Mouse (Mus musculus): ENCODE measurements around the gene Apobr. TPM values are rescaled to one million over a fixed set of nuclear protein-coding genes. Genes with fewer than 3 reads are reported as not detected.
A peak's percentile ranks its signal among the peaks of the same experiment; 100 is the strongest.

The Apobr gene
- polyA plus RNA-seq, 1 experiment from 2014 or later, result 0.70 TPM

DNA sequence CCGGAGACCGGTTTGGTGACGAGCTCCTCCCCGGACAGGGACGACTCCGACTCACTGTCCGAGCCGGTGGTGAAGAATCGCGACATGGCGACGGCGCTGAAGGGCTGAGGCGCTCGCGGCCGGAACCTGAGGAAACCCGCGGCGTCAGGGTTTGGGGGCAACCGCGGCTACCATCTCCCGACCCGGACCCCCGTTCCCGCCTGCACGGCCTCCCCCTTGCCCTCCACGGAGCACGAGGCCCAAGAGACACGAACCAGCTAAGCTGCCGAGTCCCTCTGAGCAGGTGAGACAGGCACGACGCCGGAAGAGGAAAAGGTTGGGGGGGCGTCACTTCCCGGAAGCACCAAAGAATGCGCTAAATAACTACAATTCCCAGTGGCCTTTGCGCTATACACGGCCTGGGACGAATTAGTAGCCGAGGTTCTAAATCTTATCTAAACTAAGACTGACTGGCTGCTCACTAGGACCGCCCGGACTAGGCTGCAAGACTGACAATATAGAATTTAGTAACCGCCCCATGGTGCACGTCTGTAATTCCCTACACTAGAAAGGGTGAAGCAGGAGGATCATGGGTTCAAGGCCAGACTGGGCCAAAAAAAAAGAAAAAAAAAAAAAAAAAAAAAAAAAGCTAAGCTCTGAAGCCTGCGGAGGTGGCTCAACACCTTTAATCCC, 18.5 kb upstream of the Apobr start, which contains the start of gene Eif3c:
Eif3c (minus strand) TSS at position 318 of the 672 bp plus-strand sequence.
- under 1% methylated on average over 46 of the region's 46 CpGs for WGBS
- H3K4me3 ChIP-seq (ENCODE audit: low read depth, low read length), result peak within 1 kb of the TSS; percentile 96
- H3K4me1 ChIP-seq (ENCODE audit: control insufficient read depth, insufficient read depth, low read length), result peaks cover 7% of the 10 kb centered on the region
- no peaks in the 10 kb centered on the region for H3K27me3 ChIP-seq (ENCODE audit: control insufficient read depth, insufficient read depth, low read length)
- H3K4me2 ChIP-seq (ENCODE audit: low read depth, low read length), result peak within 1 kb of the TSS; percentile 74
- peaks cover 31% of the 10 kb centered on the region for H3K36me3 ChIP-seq (ENCODE audit: control insufficient read depth, insufficient read depth, low read length)
- H3K9ac ChIP-seq (replicated peaks; ENCODE audit: low read depth, low read length), result peak within 1 kb of the TSS; percentile 81
- H3K27ac ChIP-seq (ENCODE audit: low read depth, low read length), result peak within 1 kb of the TSS; percentile 62
- H3K9me3 ChIP-seq (ENCODE audit: control insufficient read depth, low read length), result no peaks in the 10 kb centered on the region
- peak; percentile 98 for ATAC-seq (ENCODE audit: low read depth)

- Histone ChIP-seq H3K4me2 (ENCODE audit: low read depth, low read length) (no peak overlapping the region), H3K36me3 (ENCODE audit: control insufficient read depth, insufficient read depth, low read length) (no peaks in the 10 kb centered on the region), H3K4me3 (ENCODE audit: low read depth, low read length) (no peak overlapping the region), H3K9me3 (ENCODE audit: control insufficient read depth, low read length) (no peaks in the 10 kb centered on the region), H3K27ac (ENCODE audit: low read depth, low read length) (no peak overlapping the region), H3K27me3 (ENCODE audit: control insufficient read depth, insufficient read depth, low read length) (no peaks in the 10 kb centered on the region), H3K9ac (replicated peaks; ENCODE audit: low read depth, low read length) (no peak overlapping the region), H3K4me1 (ENCODE audit: control insufficient read depth, insufficient read depth, low read length) (peaks cover 3% of the 10 kb centered on the region; the same call in 1 of the 2 replicates)
- WGBS, result 50% methylated on average over 8 of the region's 8 CpGs
- ATAC-seq (ENCODE audit: low read depth), result no peak
Measured at GRCm38 (mm10) chr7:126576946-126577345, 7.8 kb upstream of the Apobr start.

GRCm38 (mm10) chr7:126579172-126579571, 5.6 kb upstream of the Apobr start:
- no peaks in the 10 kb centered on the region for H3K27me3 ChIP-seq (ENCODE audit: control insufficient read depth, insufficient read depth, low read length)
- no peak overlapping the region for H3K9ac ChIP-seq (replicated peaks; ENCODE audit: low read depth, low read length)
- H3K4me1 ChIP-seq (ENCODE audit: control insufficient read depth, insufficient read depth, low read length), result peaks cover 3% of the 10 kb centered on the region; the same call in 1 of the 2 replicates
- no peak for ATAC-seq (ENCODE audit: low read depth)
- H3K4me2 ChIP-seq (ENCODE audit: low read depth, low read length), result no peak overlapping the region
- WGBS, result 63% methylated on average over 8 of the region's 8 CpGs
- no peak overlapping the region for H3K4me3 ChIP-seq (ENCODE audit: low read depth, low read length)
- no peak overlapping the region for H3K27ac ChIP-seq (ENCODE audit: low read depth, low read length)
- H3K36me3 ChIP-seq (ENCODE audit: control insufficient read depth, insufficient read depth, low read length), result no peaks in the 10 kb centered on the region
- no peaks in the 10 kb centered on the region for H3K9me3 ChIP-seq (ENCODE audit: control insufficient read depth, low read length)

DNA sequence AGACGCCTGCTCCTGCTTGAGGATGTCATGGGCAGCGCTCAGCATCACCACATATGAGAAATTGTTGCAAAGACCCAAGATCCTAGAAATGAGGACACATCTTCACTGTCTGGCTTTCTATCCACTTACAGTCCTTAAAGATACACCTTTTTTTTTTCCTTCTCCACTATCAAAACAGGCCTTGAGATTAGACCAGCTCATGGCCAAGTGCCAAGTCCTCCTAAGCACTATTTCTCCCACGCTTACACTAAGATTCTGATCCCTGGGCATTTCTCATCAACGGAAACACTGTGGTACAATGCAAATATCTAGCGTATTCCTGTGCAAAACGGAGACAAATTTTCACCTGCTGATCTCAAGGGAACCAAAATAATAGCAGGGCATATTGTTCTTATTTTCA, 3.1 kb upstream of the Apobr start:
- WGBS, result 88% methylated on average over 6 of the region's 6 CpGs
- Histone ChIP-seq H3K4me3 (ENCODE audit: low read depth, low read length) (no peak overlapping the region), H3K9ac (replicated peaks; ENCODE audit: low read depth, low read length) (no peak overlapping the region)

GRCm38 (mm10) chr7:126582759-126583158, 2.0 kb upstream of the Apobr start:
- no peak overlapping the region for H3K27ac ChIP-seq (ENCODE audit: low read depth, low read length)

More for the DNA sequence above, 3.1 kb upstream of the Apobr start:
- no peaks in the 10 kb centered on the region for H3K36me3 ChIP-seq (ENCODE audit: control insufficient read depth, insufficient read depth, low read length)
- H3K9me3 ChIP-seq (ENCODE audit: control insufficient read depth, low read length), result no peaks in the 10 kb centered on the region
- H3K27me3 ChIP-seq (ENCODE audit: control insufficient read depth, insufficient read depth, low read length), result no peaks in the 10 kb centered on the region
- peaks cover 3% of the 10 kb centered on the region; the same call in 1 of the 2 replicates for H3K4me1 ChIP-seq (ENCODE audit: control insufficient read depth, insufficient read depth, low read length)
- 0 out of 2 replicates have a peak overlapping the region, but pooled peaks have one; percentile 12 for H3K4me2 ChIP-seq (ENCODE audit: low read depth, low read length)
- H3K27ac ChIP-seq (ENCODE audit: low read depth, low read length), result no peak overlapping the region
- ATAC-seq (ENCODE audit: low read depth), result no peak

GRCm38 (mm10) chr7:126583251-126583709, 1.5 kb upstream of the Apobr start:
- Histone ChIP-seq H3K9me3 (ENCODE audit: control insufficient read depth, low read length) (no peaks in the 10 kb centered on the region), H3K4me1 (ENCODE audit: control insufficient read depth, insufficient read depth, low read length) (peaks cover 3% of the 10 kb centered on the region; the same call in 1 of the 2 replicates), H3K36me3 (ENCODE audit: control insufficient read depth, insufficient read depth, low read length) (no peaks in the 10 kb centered on the region), H3K27ac (ENCODE audit: low read depth, low read length) (peak overlapping the region; percentile 70; the same call in 1 of the 2 replicates), H3K27me3 (ENCODE audit: control insufficient read depth, insufficient read depth, low read length) (no peaks in the 10 kb centered on the region), H3K4me3 (ENCODE audit: low read depth, low read length) (peak overlapping the region; percentile 51), H3K4me2 (ENCODE audit: low read depth, low read length) (peak overlapping the region; percentile 86), H3K9ac (replicated peaks; ENCODE audit: low read depth, low read length) (peak overlapping the region; percentile 49)
- under 1% methylated on average over 22 of the region's 22 CpGs for WGBS
- peak; percentile 92 for ATAC-seq (ENCODE audit: low read depth)

More at GRCm38 (mm10) chr7:126582759-126583158, 2.0 kb upstream of the Apobr start:
- peak; percentile 77 for ATAC-seq (ENCODE audit: low read depth)
- Histone ChIP-seq H3K4me3 (ENCODE audit: low read depth, low read length) (peak overlapping the region; percentile 51), H3K9me3 (ENCODE audit: control insufficient read depth, low read length) (no peaks in the 10 kb centered on the region), H3K4me2 (ENCODE audit: low read depth, low read length) (peak overlapping the region; percentile 86), H3K4me1 (ENCODE audit: control insufficient read depth, insufficient read depth, low read length) (peaks cover 3% of the 10 kb centered on the region; the same call in 1 of the 2 replicates), H3K9ac (replicated peaks; ENCODE audit: low read depth, low read length) (peak overlapping the region; percentile 49), H3K27me3 (ENCODE audit: control insufficient read depth, insufficient read depth, low read length) (no peaks in the 10 kb centered on the region), H3K36me3 (ENCODE audit: control insufficient read depth, insufficient read depth, low read length) (no peaks in the 10 kb centered on the region)
- WGBS, result 1% methylated on average over 20 of the region's 20 CpGs

- peak overlapping the region; percentile 86 for H3K4me2 ChIP-seq (ENCODE audit: low read depth, low read length)
- H3K9me3 ChIP-seq (ENCODE audit: control insufficient read depth, low read length), result no peaks in the 10 kb centered on the region
- H3K9ac ChIP-seq (replicated peaks; ENCODE audit: low read depth, low read length), result no peak overlapping the region
- whole genome bisulfite sequencing, result 65% methylated on average over 6 of the region's 6 CpGs
- H3K4me1 ChIP-seq (ENCODE audit: control insufficient read depth, insufficient read depth, low read length), result peaks cover 3% of the 10 kb centered on the region; the same call in 1 of the 2 replicates
- H3K27ac ChIP-seq (ENCODE audit: low read depth, low read length), result no peak overlapping the region
- no peaks in the 10 kb centered on the region for H3K36me3 ChIP-seq (ENCODE audit: control insufficient read depth, insufficient read depth, low read length)
- H3K27me3 ChIP-seq (ENCODE audit: control insufficient read depth, insufficient read depth, low read length), result no peaks in the 10 kb centered on the region
- no peak for ATAC-seq (ENCODE audit: low read depth)
- peak overlapping the region; percentile 51 for H3K4me3 ChIP-seq (ENCODE audit: low read depth, low read length)
Measured at GRCm38 (mm10) chr7:126583761-126584160, 981 bp upstream of the Apobr start.

- Histone ChIP-seq H3K9me3 (ENCODE audit: control insufficient read depth, low read length) (no peaks in the 10 kb centered on the region), H3K4me1 (ENCODE audit: control insufficient read depth, insufficient read depth, low read length) (peaks cover 3% of the 10 kb centered on the region; the same call in 1 of the 2 replicates), H3K4me2 (ENCODE audit: low read depth, low read length) (no peak within 1 kb of the TSS), H3K4me3 (ENCODE audit: low read depth, low read length) (no peak within 1 kb of the TSS), H3K36me3 (ENCODE audit: control insufficient read depth, insufficient read depth, low read length) (no peaks in the 10 kb centered on the region), H3K9ac (replicated peaks; ENCODE audit: low read depth, low read length) (no peak within 1 kb of the TSS), H3K27ac (ENCODE audit: low read depth, low read length) (no peak within 1 kb of the TSS), H3K27me3 (ENCODE audit: control insufficient read depth, insufficient read depth, low read length) (no peaks in the 10 kb centered on the region)
- ATAC-seq (ENCODE audit: low read depth), result no peak
- 78% methylated on average over 6 of the region's 6 CpGs for WGBS
Measured at GRCm38 (mm10) chr7:126585717-126586116, 975 bp downstream of the Apobr start, which contains the start of gene Cln3. TSS of gene Cln3 (minus strand) at chr7:126585817.

DNA sequence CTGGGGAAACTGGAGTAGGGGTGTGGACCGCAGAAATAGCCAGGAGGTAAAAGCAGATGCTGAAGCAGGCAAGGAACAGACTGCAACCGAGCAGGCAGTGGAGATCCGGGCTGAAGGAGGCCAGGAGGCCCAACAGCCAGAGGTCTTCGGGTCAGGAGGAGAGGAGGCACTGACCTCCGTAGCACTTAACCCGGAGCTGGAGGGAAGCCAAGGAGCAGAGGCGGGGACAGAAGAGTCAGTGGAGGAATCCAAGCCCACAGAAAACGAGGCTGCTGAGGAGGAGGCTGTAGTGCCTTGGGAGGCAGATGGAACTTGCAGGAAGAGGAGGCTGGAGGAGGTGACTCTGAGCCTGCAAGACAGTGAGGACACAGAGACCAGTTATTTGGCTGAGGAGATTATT, 2.1 kb downstream of the Apobr start:
- no peak overlapping the region for H3K9ac ChIP-seq (replicated peaks; ENCODE audit: low read depth, low read length)

More for the DNA sequence above, 2.1 kb downstream of the Apobr start:
- Histone ChIP-seq H3K4me3 (ENCODE audit: low read depth, low read length) (no peak overlapping the region), H3K27ac (ENCODE audit: low read depth, low read length) (no peak overlapping the region), H3K27me3 (ENCODE audit: control insufficient read depth, insufficient read depth, low read length) (no peaks in the 10 kb centered on the region), H3K9me3 (ENCODE audit: control insufficient read depth, low read length) (no peaks in the 10 kb centered on the region), H3K4me2 (ENCODE audit: low read depth, low read length) (no peak overlapping the region), H3K36me3 (ENCODE audit: control insufficient read depth, insufficient read depth, low read length) (no peaks in the 10 kb centered on the region), H3K4me1 (ENCODE audit: control insufficient read depth, insufficient read depth, low read length) (no peaks in the 10 kb centered on the region; the same call in 1 of the 2 replicates)
- WGBS, result 75% methylated on average over 8 of the region's 8 CpGs
- no peak for ATAC-seq (ENCODE audit: low read depth)

All from neural tube, embryonic 14.5 days (tissue).